Mouse (Mus musculus) v-Abl transformed pro-B cells (cell line): Measurements from ENCODE around the gene Gpr87.

Experiments
- in situ Hi-C, 2 experiments: fragments of 400-800 bp; cut with MboI; formaldehyde crosslinking; loops; one replicate each; pipeline ENCODE4 v1.15.1; 2025; ENCODE audit not compliant: unreplicated experiment in 2 of 2

Gpr87 gene

GRCm38 (mm10) chr3:59197329-59197948 lies 2.5 kb upstream of the Gpr87 start:
- in situ Hi-C loops, result loop anchor here in 1 of 2 experiments (25.0 kb wide), 1 partner anchor 665 kb away; the partner anchor contains the start of gene Gm8298

- in situ Hi-C loops, result loop anchor here in 1 of 2 experiments (25.0 kb wide), 1 partner anchor 668 kb away; the partner anchor contains the start of gene Gm8298
Observed at GRCm38 (mm10) chr3:59194099-59194498, 805 bp downstream of the Gpr87 start.

GRCm38 (mm10) chr3:59191674-59192073 lies 3.2 kb downstream of the Gpr87 start:
- in situ Hi-C loops, result loop anchor here in 1 of 2 experiments (25.0 kb wide), 1 partner anchor 671 kb away; the partner anchor contains the start of gene Gm8298

- in situ Hi-C loops, result loop anchor here (10.0 to 25.0 kb wide), 2 partner anchors 675 to 687 kb away; partner anchors contain the start of gene Gm8298 (in 1 of the 2)
Observed at GRCm38 (mm10) chr3:59187336-59187735, 7.6 kb downstream of the Gpr87 start.

GRCm38 (mm10) chr3:59185662-59186061 lies 9.2 kb downstream of the Gpr87 start:
- in situ Hi-C loops, result loop anchor here (10.0 to 25.0 kb wide), 2 partner anchors 677 to 689 kb away; partner anchors contain the start of gene Gm8298 (in 1 of the 2)

- in situ Hi-C loops, result loop anchor here (10.0 to 25.0 kb wide), 2 partner anchors 680 to 693 kb away; partner anchors contain the start of gene Gm8298 (in 1 of the 2)
Observed at GRCm38 (mm10) chr3:59182129-59182528, 12.8 kb downstream of the Gpr87 start.

GRCm38 (mm10) chr3:59181134-59181533 lies 13.8 kb downstream of the Gpr87 start:
- in situ Hi-C loops, result loop anchor here (10.0 to 25.0 kb wide), 2 partner anchors 681 to 694 kb away; partner anchors contain the start of gene Gm8298 (in 1 of the 2)

DNA sequence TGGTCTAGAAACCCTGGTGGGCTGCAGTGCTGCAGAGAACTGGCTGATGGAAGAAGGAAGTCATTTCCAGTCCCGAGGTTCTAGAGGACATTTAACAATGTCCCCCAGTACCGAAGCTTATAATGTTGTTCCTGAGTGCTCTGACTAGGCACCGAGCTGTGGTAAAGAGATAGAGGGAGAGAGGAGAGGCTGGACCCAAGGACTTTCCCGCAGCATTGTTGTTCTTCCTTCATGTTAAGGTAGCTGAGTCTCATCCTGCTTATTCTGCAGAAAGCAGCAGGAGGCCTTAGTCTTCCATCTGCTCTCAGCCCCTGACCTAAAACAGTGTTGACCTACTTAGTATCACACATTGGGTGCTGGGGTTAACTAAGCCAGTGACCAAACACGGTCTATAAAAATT lies 18.0 kb downstream of the Gpr87 start:
- in situ Hi-C loops, result loop anchor here in 1 of 2 experiments (5.0 to 25.0 kb wide), 4 partner anchors 148 to 878 kb away; partner anchors contain the start of gene Gm8298

GRCm38 (mm10) chr3:59175234-59175633 lies 19.7 kb downstream of the Gpr87 start:
- in situ Hi-C loops, result loop anchor here in 1 of 2 experiments (5.0 to 25.0 kb wide), 4 partner anchors 150 to 880 kb away; partner anchors contain the start of gene Gm8298

- in situ Hi-C loops, result loop anchor here (5.0 to 25.0 kb wide), 8 partner anchors 52 to 880 kb away; partner anchors contain the start of gene Gm8298 (in 1 of the 2)
Observed at GRCm38 (mm10) chr3:59174426-59175154, 20.3 kb downstream of the Gpr87 start.

DNA sequence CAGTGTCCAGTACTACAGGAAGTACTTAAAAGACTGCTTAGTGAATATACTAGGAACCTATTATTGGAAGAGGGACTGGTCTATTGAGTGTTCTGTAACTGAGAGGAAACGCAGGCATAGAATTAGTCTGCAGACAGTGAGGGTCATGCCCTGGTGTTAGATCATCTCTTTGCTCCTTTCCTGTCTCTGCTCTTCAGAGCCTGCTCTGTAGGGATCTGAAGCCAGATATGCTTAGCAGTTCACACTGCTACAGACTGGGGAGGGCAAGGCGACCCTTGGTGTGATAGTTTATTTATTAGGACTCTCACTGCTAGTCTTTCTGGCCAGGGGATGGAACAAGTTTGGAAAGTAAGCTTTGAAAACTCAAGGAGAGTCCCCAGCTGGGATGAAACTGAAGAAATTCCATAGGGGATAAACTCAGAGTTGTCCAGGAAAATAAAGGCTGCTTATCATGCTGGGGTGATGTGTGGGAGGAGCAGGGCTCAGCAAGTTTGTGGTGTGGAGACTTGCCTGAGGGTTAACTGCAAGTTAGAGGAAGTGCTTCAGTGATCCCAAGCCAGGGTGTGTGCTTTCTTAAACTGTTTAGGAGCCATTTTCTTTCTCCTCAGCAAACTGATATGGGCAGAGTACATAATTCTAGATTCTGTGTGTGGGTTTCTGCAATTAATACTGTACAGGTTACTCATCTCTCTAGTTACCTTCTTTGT lies 24.8 kb downstream of the Gpr87 start:
- in situ Hi-C loops, result loop anchor here (5.0 to 10.0 kb wide), 6 partner anchors 48 to 885 kb away; no protein-coding TSS in a partner anchor

GRCm38 (mm10) chr3:59169215-59169614 lies 25.7 kb downstream of the Gpr87 start:
- in situ Hi-C loops, result no loop called here

DNA sequence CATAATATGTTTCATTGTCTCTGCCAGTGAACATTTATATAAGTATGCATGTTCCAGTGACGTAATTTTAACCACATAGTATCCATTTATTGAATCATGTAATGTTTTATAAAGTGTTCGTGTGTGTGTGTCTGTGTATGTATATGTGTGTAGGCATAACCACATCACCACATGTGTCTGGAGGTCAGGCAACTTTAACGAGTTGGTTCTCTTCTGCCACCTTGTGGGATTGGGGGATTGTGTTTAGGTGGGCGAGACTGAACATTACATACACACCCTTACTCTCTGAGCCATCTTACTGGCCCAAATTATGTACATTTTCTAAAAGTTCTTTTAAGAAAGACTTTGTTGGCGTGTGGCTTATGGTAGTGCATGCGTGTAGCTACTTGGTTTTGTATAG lies 26.4 kb downstream of the Gpr87 start:
- in situ Hi-C loops, result no loop called here

DNA sequence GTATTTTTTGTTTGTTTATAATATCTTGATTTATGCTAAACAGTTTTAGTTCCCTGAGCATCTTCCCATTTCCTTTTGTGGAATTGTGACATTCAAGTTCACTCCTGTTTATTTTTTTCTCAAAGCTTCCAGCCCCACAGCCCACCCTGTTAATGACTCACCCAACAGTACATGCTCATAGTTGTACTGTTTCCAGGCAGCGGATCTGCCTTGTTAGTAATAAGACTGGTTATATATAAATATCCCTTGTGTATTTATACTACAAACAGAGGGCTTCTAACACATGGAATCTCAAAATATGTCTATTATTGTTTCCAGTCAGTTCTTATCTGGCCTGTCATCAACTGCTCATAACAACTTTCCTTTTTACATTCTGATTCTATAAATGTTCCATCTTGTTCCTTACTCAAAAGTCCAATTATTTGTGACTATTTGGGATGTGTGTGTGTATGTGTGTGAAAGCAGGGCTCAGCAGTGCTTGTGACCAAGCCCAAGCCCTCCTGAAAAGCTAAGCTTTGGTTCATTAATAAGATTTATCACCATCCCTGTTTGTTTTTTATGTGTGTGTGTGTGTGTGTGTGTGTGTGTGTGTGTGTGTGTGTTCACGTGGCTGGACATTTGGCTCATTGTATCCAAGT lies 27.4 kb downstream of the Gpr87 start:
- in situ Hi-C loops, result no loop called here

DNA sequence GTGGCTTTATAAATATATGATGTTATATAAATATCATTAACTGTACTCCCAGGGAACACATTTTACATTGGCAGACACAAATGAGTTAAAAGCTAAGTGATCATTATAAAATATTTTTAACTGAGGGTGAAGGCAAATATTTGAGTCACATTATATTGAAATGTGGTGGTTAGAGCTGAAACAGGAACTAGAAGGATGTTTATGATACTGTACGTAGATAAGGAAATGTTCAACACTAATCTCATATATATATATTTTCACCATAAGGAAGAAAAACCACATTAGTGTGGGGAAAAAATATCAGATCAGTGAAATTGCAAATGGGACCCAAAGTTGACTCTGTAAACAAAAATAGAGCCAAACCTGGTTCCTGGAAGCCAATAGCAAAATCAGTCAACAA lies 34.4 kb downstream of the Gpr87 start:
- in situ Hi-C loops, result no loop called here

GRCm38 (mm10) chr3:59157048-59157447 lies 37.9 kb downstream of the Gpr87 start:
- in situ Hi-C loops, result no loop called here

DNA sequence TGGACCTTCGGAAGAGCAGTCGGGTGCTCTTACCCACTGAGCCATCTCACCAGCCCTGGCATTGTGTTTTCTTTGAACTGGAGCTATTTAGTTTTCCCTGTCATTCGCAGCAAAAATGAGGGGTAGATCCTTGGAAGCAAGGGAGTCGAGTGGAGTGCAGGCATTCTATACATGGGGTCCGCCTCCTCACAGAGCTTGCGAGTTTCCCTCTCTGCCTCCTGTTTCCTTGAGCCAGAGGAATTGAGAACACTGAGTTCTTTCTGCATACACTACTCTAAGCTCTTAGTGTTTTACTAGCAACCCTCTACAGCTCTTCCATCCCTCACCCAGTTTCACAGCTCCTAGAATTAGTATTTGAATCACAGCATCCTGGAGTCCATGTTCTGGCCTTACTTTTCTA lies 39.5 kb downstream of the Gpr87 start:
- in situ Hi-C loops, result no loop called here

DNA sequence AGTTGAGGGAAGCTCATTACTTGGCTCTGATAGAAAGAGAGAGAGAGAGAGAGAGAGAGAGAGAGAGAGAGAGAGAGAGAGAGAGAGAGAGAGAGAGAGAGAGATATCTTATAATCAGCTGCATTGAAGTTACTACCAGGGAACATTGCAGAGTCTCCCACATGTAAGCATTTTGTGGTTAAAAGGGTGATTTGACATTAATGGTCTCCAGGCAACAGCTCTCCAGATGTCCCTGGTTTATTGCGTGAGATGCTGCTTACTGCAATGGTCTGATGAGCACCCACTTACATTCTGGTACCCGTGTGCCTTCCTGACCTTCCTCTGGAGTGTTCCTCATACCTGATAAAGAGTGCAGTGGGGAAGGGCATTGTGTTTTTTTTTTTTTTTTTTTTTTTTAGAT lies 40.0 kb downstream of the Gpr87 start:
- in situ Hi-C loops, result no loop called here

- in situ Hi-C loops, result no loop called here
Observed at GRCm38 (mm10) chr3:59153424-59153823, 41.5 kb downstream of the Gpr87 start, which contains the start of gene P2ry14. Gene P2ry14 (minus strand): TSS chr3:59153618.

DNA sequence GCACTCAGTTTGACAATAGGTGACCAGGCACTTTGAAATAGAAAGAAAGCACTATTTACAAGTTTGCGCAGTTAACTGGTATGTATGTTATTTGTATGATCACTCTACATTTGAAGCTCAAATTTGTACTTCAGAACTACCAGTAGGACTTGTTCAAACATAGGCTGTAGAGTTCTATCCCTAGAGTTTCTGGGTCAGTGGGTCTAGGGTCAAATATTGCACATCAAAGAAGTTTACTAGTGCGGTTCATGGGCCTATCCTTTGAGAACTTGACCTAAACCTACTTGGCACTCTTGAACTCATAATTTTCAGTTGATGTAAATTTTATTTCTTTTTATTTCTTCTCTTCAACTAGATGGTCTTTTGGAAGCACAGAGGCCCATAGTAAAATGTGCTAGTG lies 44.3 kb downstream of the Gpr87 start:
- in situ Hi-C loops, result no loop called here
